Mouse (Mus musculus) layer of hippocampus, postnatal 10 days (tissue): ENCODE results near the gene Elovl5. TPM values are rescaled to one million over a fixed set of nuclear protein-coding genes. Genes with fewer than 3 reads are reported as not detected.
"Not testable (repeated sequence)": the region's sequence is repeated elsewhere in the genome, so short reads cannot be mapped to it uniquely, and the experiment has no call there.

Source experiments
- DNase-seq, 2 experiments: peaks; one replicate each; pipeline ENCODE4 v3.0.0; 2021; ENCODE audit warnings: low spot score in 2 of 2
- total RNA-seq, 2 experiments: library from RNA; stranded (reverse); gene quantifications; 2 replicates each; pipeline ENCODE4 v1.2.3; 2021

Gene Elovl5
- total RNA-seq, 2 experiments from 2014 or later: 85.5 to 89.5 TPM

DNA sequence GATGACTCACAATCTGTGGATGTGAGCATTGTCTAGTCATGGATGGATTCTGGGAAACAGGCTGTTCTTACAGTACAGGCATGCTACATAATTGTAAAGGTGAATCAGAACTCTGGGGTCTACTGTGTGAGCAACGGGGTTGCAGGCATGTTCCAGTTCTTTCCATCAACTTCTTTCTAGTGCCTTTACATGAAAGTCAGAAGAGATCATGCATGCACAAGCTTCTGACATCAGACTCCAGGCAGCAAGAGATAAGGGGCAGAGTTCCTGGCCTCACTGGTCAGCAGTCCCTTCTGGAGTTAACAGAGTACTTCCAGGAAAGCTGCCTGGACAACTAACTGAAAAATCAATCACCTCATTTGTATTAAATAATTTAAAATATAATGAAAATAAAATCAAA lies 75.9 kb downstream of the Elovl5 start:
- no peak for DNase-seq

DNA sequence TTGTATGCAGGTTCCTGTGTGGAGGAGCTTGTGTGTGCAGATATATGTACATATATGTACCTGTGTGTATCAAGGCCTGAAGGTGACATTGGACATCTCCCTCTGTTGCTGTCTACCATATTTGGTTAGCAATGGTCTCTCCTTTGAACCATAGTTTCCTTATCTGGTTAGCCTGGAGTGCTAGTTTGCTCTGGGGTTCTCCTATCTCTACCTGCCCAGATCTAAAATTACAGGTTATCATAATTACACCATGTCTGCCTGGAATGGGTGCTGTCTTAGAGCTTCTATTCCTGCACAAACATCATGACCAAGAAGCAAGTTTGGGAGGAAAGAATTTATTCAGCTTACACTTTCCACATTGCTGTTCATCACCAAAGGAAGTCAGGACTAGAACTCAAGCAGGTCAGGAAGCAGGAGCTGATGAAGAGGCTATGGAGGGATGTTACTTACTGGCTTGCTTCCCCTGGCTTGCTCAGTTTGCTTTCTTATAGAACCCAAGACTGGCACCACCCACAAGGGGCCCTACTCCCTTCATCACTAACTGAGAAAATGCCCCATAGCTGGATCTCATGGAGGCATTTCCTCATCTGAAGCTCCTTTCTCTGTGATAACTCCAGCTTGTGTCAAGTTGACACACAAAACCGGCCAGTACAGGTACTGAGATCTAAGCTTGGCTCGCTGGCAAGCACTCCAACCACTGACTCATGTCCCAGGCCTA lies 76.5 kb downstream of the Elovl5 start:
- DNase-seq: not testable (repeated sequence)

DNA sequence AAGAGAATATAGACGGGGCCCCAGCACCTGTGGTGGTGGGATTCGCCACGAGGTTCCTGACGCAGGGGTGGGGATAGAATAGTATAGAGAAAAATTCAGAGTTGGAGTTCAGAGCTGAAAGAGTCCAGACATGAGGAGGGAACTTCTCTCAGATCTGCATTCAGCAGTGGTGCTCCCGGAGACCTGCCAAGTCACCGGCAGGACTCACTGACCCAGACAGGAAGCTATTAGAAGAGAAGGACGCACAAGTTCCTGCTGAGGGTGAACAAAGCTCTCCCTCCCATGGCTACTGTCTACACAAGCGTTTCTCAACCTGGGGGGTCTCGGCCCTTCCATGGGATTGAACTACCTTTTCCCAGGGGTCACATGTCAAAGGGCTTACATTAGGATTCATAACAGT lies 78.1 kb downstream of the Elovl5 start:
- no peak for DNase-seq

DNA sequence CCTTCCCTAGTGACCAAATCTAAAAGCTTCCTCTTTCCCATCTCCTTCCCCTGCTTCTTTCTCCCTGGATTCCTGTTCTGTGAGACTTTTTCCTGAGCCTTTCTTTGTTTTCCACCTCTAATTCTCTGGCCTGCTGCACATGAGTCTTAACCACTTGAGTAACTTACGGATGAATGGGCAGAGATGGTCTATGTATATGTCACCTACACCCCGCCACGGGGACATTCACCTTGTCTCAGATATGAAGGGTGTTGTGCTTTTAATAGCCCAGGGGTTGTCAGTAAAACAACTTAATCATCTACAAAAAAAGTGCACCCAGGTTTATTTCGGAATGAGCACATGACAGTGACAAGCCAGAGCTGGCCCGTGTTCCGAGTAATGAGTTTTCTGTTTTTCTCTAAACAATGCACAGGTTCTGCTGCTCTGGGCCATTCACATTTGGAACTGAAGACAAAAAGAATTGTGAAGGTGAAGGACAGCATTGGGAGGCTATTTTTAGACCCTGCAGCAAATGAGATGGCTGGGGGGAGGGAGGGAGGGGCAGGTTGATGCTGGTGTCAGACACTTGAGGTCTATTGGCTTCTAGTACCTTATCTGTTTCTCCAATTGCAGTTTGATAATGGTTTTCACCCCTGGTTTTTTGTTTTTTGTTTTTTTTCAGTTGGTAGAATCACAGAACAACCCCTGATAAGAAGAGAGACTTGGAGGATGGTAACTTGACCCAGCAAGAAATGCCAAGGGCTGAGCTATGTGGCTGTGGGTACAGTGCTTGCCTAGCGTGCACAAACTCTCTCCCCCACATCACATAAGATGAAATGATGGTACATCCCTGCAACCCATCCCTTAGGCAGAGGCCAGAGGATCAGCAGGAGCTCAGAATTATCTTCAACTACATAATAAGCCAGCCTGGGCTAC lies 83.7 kb downstream of the Elovl5 start:
- DNase-seq: no peak

DNA sequence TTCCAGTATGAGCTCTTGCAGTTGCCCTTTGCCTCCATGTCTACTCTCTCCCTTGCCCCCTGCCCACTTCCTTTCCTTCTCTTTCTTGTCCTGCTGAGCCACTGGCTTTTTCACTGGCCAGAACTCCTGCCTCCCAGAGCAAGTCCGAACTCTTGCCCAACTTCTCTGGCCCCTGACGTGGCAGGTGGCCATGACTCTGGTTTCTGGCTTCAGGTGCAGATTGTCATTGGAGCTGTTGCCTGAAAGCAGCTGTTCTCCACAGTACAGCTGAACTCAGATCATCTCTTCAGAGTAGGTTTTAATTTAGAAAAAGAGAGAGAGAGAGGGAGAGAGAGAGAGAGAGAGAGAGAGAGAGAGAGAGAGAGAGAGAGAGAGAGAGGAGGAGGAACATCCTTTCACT lies 86.1 kb downstream of the Elovl5 start:
- DNase-seq: no peak

DNA sequence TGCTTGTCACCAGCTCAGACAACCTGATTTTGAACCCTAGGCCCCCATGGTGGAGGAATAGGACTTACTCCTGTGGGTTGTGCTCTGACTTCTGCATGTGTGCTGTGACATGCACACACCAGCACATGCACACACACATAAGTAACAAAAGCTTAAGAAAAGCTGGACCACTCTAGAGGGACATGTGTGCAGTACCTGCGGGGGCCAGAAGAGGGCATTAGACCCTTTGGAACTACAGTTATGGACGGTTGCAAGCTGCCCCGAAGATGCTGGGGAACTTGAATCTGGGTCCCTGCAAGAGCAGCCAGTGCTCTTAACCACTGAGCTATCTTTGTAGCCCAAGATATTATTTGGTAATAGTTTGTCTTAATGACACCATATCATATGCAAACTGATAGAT lies 88.3 kb downstream of the Elovl5 start:
- DNase-seq: no peak

DNA sequence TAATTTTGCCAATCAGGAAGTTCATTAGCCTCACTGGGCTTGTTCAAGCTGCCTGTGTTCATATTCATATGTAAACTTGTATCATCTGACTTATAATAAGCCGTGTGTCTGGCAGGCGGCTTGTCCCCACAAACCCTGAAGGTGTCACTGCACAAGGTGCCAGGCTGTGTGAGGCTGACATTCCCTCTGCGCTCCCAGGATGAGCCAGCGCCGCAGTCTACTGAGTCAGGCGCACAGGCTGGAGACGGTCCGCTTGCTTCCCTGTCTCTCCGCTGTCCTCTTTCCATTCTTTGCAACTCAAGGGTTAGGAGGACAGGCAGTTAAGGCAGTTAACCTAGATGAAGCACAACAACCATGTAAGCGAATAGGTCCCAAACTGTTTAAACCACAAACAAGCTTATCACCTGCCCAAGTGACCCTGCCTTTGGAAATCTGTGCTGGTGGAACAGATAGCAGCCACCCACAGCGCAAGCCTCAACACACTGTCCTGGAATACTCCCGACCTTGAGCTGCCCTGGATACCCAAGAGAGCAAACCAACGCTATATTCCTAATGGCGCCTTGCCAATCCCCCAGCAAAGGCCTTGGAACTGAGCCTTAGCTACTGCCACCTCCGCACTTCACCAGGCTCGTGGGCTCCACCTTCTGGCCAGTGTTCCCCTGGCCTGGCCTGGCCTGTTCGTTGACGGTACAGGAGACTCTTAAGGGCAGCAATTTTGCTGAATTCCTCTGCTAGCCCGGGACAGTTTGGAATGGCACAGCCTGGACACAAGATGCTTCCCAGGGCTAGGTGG lies 89.2 kb downstream of the Elovl5 start:
- DNase-seq: peak; percentile 81 to 83

DNA sequence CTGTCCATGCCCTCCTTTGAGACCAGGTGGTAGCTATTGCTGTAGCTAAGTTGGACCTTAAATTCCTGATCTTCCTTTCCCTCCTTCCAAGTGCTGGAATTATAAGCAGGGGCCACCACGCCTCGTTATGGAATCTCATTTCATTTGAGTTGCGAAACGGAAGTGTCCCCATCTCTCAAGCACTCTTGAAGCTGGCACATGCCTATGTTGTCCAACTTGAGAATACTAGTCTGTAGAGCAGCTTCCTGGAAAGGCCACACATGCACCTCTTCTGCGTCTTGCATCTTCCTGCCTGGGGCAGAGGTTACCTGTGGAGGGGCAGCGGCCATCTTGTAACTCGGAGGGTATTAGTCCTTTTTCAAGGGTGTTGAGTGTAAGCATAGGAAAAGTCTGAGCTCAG lies 92.2 kb downstream of the Elovl5 start:
- no peak for DNase-seq

DNA sequence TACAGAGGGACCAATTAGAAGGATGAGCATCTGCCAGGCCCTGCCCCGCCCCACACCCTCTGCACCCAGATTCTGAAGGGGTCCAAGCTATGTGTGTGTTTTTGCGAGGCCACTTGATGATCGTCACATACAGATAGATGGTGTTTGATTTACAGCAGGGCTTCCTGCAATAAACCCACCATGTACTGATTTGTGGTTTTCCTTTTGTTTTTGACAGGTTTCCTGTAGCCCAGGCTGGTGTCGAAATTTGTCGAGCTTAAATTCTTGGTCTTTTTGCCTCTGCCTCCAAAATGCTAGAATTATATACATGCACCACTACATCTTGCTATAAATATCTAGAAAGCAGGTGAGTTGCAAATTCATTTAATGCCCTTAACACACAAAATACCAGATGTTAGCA lies 93.0 kb downstream of the Elovl5 start:
- no peak for DNase-seq

DNA sequence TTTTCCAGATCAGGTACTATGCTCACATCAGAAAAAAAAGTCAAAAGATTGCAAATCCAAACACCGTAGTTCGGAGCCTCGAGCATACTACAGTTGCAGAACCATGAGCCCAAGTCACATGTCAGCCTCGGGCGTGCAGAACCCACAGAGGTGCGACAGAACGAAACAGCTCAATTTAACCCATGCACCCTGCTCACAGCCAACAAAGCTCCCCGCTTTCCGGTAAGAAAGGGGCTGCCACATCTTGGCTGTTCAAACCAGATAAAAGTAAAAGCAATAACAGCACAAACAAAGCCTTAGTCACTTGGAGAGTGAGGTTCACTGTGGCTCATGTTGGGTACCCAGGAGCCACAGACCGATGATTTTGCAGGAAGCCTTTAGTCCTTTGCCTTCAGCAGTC lies 93.5 kb downstream of the Elovl5 start:
- DNase-seq: no peak

DNA sequence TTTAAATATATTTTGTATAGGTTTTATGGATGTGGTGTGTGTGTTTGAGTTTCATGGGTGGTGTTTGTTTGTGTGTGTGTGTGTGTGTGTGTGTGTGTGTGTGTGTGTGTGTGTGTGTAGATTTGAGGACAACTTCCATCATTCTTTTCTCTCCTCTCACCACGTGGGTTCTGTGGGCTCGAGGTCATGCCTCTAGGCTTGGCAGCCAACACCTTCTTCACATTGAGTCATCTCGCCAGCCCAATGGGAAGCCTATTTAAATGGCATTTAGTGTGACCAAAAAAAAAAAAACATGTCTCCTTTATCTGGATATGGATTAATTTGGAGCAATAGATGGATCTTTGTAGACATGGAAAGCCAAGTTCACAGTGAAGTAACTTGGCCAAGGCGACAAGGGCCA lies 94.9 kb downstream of the Elovl5 start:
- no peak for DNase-seq

DNA sequence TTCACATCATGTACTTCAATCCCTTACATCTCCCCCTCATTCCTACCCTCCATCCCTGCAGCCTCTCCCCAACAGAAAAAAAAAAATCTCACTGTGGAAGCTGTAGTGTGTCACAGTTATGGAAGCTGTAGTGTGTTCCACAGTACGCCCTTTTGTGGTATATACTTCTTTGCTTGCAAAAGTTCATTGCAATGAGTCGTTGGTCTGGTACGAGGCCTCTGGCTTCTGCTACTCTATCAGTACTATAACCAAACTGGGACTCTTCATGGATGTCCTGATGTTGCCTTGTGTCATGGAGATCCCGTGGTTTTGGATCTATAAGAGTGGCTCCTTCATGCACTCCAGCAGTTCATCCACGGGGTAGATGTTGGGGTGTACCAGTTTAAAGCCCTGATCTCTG lies 95.5 kb downstream of the Elovl5 start:
- DNase-seq: no peak

DNA sequence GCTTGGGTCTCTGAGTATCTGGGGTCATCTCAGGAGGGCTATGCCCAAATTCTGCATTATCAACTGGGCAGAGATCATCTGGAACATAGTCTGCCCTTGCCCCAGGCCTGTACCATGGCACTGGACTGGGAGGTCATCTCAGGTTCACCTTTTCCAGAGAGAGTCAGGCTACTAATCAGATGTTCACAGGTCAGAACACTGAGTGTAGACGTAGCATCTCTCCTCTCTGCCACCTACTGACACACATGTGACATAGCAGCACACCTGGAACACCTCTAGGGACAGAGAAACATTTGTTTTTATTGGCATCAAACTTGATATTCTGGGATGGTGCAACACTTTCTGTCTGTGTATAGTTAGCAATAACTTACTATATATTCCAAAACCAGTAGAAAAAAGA lies 96.6 kb downstream of the Elovl5 start:
- no peak for DNase-seq

DNA sequence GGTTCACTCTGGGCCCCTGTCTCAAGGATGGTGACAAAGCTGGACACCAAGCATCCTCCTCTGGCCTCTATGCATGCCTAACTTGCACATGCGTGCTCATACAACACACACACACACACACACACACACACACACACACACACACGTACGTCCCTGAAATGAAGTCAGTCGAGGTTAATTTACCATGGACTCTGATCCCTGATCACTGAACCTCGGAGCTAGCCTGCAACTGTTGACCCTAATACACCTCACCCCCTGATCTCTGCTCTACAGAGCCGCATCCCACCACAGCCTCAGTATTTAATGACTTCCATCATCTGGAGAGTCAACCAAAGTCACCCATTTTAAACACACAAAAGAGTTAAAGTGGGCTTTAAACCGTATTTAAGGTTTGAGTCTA lies 98.7 kb downstream of the Elovl5 start:
- no peak for DNase-seq

DNA sequence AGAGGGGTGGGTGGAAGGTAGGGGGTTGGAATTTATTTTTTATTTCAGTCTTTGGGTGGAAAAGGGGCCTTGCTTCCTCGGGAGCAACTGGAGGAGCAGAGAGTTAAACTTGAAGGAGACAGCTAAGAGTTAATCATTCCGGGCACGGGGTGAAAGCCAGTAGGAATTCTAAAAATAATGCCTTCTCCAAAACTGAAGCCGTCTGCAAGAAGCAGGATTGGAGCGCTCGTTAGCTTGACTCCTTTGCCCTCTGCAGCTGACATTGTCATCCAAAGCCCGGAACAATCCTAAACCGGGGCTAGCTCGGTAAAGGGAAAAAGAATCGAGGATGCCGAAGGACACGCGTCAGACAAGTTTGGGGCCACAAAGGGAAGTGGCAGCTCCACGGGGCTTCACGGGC lies 99.1 kb downstream of the Elovl5 start:
- DNase-seq: no peak

DNA sequence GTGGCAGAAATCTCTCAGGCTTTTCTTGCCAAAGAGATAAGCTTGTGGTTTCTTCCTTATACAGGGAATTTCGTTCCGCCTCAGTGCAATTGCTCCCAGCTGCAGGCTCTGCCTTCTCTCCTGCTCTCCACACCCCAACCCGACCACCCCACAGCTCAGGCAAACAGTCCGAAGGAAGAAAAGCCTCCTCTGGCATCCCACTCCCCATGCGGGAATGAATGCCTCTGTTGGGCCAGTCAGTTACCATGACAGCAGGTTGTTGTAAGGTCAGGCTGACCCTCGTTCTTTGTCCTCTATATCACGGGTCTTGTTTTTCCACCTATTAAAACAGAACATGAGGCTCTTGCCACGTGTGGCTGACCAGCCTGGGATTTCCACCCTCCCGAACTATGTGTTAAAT lies 104.1 kb downstream of the Elovl5 start:
- no peak for DNase-seq

DNA sequence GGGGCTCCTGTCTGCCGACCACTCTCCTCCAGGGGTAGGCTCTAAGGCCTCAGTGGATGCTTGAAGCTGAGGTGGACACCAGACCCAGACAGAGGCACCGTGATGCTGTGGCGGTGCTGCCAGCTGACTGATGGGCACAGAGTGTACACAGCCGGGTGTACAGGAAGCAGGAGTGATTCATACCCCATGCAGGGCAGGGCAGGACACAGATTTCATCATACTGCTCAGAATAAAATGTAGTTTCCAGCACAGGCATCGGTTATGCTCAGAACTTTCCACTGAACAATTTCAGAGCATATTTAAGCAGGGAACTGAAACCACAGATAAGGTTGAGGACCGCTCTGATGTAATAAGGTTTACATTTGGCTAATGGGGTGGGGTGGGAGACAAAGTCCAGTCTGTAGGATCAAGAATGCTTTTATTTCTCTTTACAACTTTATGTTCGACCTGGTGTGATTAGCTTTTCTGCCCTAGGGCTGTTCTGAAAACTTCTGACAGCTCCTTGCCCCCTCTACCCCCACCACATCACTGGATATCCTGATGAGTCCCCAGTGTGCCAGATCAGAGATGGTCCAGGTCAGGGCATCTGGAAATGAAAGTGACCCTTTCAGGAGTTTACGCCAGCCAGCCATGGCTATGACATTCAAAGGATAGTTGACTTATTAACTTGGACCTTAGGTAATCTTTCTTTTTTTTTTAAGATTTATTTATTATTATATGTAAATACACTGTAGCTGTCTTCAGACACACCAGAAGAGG lies 105.2 kb downstream of the Elovl5 start:
- DNase-seq: no peak

DNA sequence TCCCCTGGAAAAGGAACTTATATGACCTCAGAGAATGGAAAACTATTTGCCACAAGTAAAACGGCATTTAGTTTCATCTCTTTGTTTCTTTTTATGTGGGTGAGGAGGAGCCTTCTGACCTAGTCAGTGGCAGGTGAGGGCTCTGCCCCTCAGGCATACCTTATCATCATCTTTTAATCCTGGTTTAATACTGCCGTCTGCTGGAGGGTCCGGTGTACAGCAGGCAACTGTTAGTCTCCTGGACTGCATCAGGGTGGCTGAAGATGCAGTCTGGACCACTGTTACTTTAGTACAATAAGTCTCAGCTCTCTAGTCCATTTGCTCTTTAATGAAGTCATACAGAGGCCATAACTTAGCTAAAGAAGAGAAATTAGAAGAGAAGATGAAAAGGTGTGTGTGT lies 107.7 kb downstream of the Elovl5 start:
- peak; percentile 66 to 75 for DNase-seq

DNA sequence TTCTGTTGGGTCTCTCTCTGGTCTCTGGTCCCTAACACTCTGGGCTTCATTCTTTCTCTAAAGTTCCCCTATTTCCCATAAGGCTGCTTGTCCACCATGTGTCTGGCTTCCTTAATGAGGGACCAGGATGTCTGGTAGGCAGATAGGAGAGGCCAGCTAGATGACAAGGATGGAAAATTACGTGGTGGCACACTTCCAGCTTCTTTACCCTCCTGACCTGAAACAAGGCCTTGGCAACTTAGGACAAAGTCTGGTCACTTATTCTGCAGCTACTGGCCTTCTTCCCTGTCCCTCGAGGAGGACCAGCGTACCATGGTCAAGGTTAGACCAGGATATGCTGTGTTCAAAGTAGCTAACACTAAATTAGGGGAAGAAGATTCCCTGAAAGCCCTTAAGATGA lies 109.9 kb downstream of the Elovl5 start:
- no peak for DNase-seq

DNA sequence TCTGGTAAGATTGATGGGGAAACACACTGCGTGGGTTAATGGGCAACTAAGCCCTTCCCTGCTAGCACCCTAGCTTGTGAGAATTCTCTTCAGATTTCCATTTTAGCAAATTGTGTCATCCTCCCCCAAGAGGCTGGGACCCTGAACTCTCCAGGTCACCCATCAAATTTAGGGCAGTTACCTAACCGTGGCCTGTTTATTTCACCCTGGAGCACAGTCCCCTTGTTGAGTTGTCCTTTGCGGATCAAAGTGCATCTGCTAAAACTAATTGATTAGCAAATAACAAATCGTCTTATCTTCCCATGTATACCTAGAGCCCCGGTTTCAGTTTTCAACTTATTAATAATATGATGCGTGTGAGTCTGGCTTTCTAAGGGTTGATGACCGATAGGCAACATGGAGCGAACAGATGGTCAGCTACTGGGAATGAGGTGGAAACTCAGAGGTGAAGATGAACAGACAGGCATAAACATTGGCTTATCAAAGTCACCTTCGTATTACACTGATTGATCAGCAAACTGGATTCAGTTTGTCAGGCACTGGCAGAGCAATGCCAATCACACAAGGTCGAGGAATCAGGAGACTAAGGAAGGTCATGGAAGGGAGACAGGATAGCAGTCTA lies 113.8 kb downstream of the Elovl5 start:
- no peak for DNase-seq

DNA sequence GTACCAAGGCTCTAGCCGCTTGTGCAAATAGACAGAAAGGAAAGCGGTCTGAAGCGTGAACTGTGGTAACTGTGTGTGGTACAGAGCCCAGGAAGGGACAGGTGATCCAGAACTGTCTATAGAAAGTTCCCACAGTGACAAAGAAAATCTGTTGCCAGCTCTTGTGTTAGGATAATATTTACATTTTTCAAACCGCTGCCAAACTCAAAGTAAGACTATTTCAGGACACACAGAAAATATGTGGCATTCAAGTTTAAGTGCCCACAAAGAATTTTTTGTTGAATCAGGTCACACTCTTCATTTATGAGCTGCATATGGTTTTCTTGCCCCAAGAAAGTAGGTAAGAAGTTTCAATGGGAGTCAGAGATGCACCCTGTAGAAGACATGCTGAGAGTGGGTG lies 115.8 kb downstream of the Elovl5 start:
- no peak for DNase-seq
